Mouse (Mus musculus): ENCODE data around the gene Zfp524. TPM values are rescaled to one million over a fixed set of nuclear protein-coding genes. Genes with fewer than 3 reads are reported as not detected.
"Not testable (repeated sequence)": the region's sequence is repeated elsewhere in the genome, so short reads cannot be mapped to it uniquely, and the experiment has no call there.

Gene Zfp524
- polyA plus RNA-seq, 1 experiment from 2014 or later = 7.1 TPM

GRCm38 (mm10) chr7:4996003-4996895, 18.0 kb upstream of the Zfp524 start, which contains the start of gene Zfp579:
Zfp579 (minus strand) TSS chr7:4996158.
- 7% methylated on average over 20 of the region's 26 CpGs for WGBS
- Histone ChIP-seq H3K27ac (replicated peaks) (peak within 1 kb of the TSS; percentile 90), H3K4me3 (peak within 1 kb of the TSS; percentile 78), H3K4me1 (peaks cover 42% of the 10 kb centered on the region), H3K9me3 (replicated peaks) (peaks cover 26% of the 10 kb centered on the region), H3K36me3 (peaks cover 35% of the 10 kb centered on the region), H3K27me3 (ENCODE audit: low read depth, poor library complexity, severe bottlenecking) (peaks cover 33% of the 10 kb centered on the region)
- peak; percentile 94 for DNase-seq (ENCODE audit: low spot score)

- peaks cover 25% of the 10 kb centered on the region for H3K9me3 ChIP-seq (replicated peaks)
- H3K4me3 ChIP-seq = peak overlapping the region; percentile 78
- peaks cover 28% of the 10 kb centered on the region for H3K36me3 ChIP-seq
- H3K27me3 ChIP-seq (ENCODE audit: low read depth, poor library complexity, severe bottlenecking) = peaks cover 33% of the 10 kb centered on the region
- no peak for DNase-seq (ENCODE audit: low spot score)
- WGBS = 78% methylated on average over 8 of the region's 8 CpGs
- H3K4me1 ChIP-seq = peaks cover 42% of the 10 kb centered on the region
- no peak overlapping the region for H3K27ac ChIP-seq (replicated peaks)
Measured at GRCm38 (mm10) chr7:4996934-4997333, 17.3 kb upstream of the Zfp524 start.

- Histone ChIP-seq H3K4me3 (no peak overlapping the region), H3K27ac (replicated peaks) (no peak overlapping the region), H3K36me3 (no peaks in the 10 kb centered on the region), H3K4me1 (peaks cover 19% of the 10 kb centered on the region), H3K27me3 (ENCODE audit: low read depth, poor library complexity, severe bottlenecking) (peaks cover 5% of the 10 kb centered on the region), H3K9me3 (replicated peaks) (peaks cover 21% of the 10 kb centered on the region)
- DNase-seq (ENCODE audit: low spot score) = no peak
- 69% methylated on average over 2 of the region's 2 CpGs for WGBS
Measured at GRCm38 (mm10) chr7:4999876-5000275, 14.3 kb upstream of the Zfp524 start.

GRCm38 (mm10) chr7:5002876-5003275, 11.3 kb upstream of the Zfp524 start:
- WGBS = 77% methylated on average over 8 of the region's 8 CpGs
- not testable (repeated sequence) for DNase-seq (ENCODE audit: low spot score); H3K27ac ChIP-seq (replicated peaks); H3K4me1 ChIP-seq; H3K4me3 ChIP-seq; H3K27me3 ChIP-seq (ENCODE audit: low read depth, poor library complexity, severe bottlenecking)
- Histone ChIP-seq H3K36me3 (peaks cover 22% of the 10 kb centered on the region), H3K9me3 (replicated peaks) (peaks cover 21% of the 10 kb centered on the region)

- H3K9me3 ChIP-seq (replicated peaks) = peaks cover 19% of the 10 kb centered on the region
- H3K4me1 ChIP-seq = peaks cover 2% of the 10 kb centered on the region
- WGBS = 95% methylated on average over 26 of the region's 26 CpGs
- H3K4me3 ChIP-seq = 0 out of 2 replicates have a peak overlapping the region, but pooled peaks have one; percentile 11
- peaks cover 75% of the 10 kb centered on the region for H3K36me3 ChIP-seq
- H3K27me3 ChIP-seq (ENCODE audit: low read depth, poor library complexity, severe bottlenecking) = no peaks in the 10 kb centered on the region
- no peak overlapping the region for H3K27ac ChIP-seq (replicated peaks)
- no peak for DNase-seq (ENCODE audit: low spot score)
Measured at GRCm38 (mm10) chr7:5008229-5008628, 6.0 kb upstream of the Zfp524 start.

GRCm38 (mm10) chr7:5012681-5013513, 1.3 kb upstream of the Zfp524 start:
- H3K27ac ChIP-seq (replicated peaks) = no peak overlapping the region
- H3K9me3 ChIP-seq (replicated peaks) = peaks cover 10% of the 10 kb centered on the region
- peaks cover 15% of the 10 kb centered on the region for H3K4me1 ChIP-seq
- H3K4me3 ChIP-seq = peak overlapping the region; percentile 77
- peaks cover 65% of the 10 kb centered on the region for H3K36me3 ChIP-seq
- WGBS = 90% methylated on average over 27 of the region's 27 CpGs
- DNase-seq (ENCODE audit: low spot score) = no peak
- no peaks in the 10 kb centered on the region for H3K27me3 ChIP-seq (ENCODE audit: low read depth, poor library complexity, severe bottlenecking)

GRCm38 (mm10) chr7:5015118-5016001, 1.1 kb downstream of the Zfp524 start, which contains the start of gene Gm44973:
Gm44973 (plus strand) TSS chr7:5015496.
- Histone ChIP-seq H3K27me3 (ENCODE audit: low read depth, poor library complexity, severe bottlenecking) (no peaks in the 10 kb centered on the region), H3K27ac (replicated peaks) (peak within 1 kb of the TSS; percentile 99), H3K4me1 (peaks cover 20% of the 10 kb centered on the region), H3K36me3 (peaks cover 42% of the 10 kb centered on the region), H3K4me3 (peak within 1 kb of the TSS; percentile 77), H3K9me3 (replicated peaks) (no peaks in the 10 kb centered on the region)
- WGBS = under 1% methylated on average over 65 of the region's 76 CpGs
- DNase-seq (ENCODE audit: low spot score) = peak; percentile 98

DNA sequence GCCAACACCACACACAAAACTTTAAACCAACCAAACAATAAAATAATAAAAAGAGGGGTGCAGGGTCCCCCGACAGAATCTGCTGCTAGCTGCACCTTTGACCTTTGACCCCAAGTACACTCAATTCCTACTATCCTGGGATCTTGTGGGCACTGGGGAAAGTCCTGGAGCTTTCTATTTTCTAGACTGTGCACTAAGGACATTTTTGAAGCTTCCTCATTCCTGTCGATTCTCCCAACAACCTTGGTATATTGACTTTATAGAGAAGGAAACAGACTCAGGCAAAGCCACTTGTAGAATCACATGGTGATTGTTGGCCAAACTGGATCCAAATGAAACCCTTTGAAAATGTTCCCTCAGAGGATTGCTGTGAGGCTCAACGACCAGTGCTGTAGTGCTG, 1.8 kb downstream of the Zfp524 start:
- Histone ChIP-seq H3K27ac (replicated peaks) (peak overlapping the region; percentile 99), H3K27me3 (ENCODE audit: low read depth, poor library complexity, severe bottlenecking) (no peaks in the 10 kb centered on the region), H3K4me1 (peaks cover 23% of the 10 kb centered on the region), H3K4me3 (peak overlapping the region; percentile 77), H3K36me3 (peaks cover 35% of the 10 kb centered on the region), H3K9me3 (replicated peaks) (no peaks in the 10 kb centered on the region)
- DNase-seq (ENCODE audit: low spot score) = no peak
- WGBS = 72% methylated on average over 3 of the region's 3 CpGs

- no peak for DNase-seq (ENCODE audit: low spot score)
- Histone ChIP-seq H3K9me3 (replicated peaks) (no peaks in the 10 kb centered on the region), H3K4me1 (peaks cover 31% of the 10 kb centered on the region), H3K27ac (replicated peaks) (no peak overlapping the region), H3K4me3 (no peak overlapping the region), H3K27me3 (ENCODE audit: low read depth, poor library complexity, severe bottlenecking) (no peaks in the 10 kb centered on the region), H3K36me3 (peaks cover 33% of the 10 kb centered on the region)
- 100% methylated on average over 2 of the region's 2 CpGs for WGBS
Measured at GRCm38 (mm10) chr7:5016920-5017319, 2.7 kb downstream of the Zfp524 start.

- Histone ChIP-seq H3K27me3 (ENCODE audit: low read depth, poor library complexity, severe bottlenecking) (no peaks in the 10 kb centered on the region), H3K4me1 (peaks cover 35% of the 10 kb centered on the region), H3K4me3 (no peak overlapping the region; the same call in 1 of the 2 replicates), H3K36me3 (peaks cover 33% of the 10 kb centered on the region), H3K9me3 (replicated peaks) (no peaks in the 10 kb centered on the region), H3K27ac (replicated peaks) (no peak overlapping the region)
- no peak for DNase-seq (ENCODE audit: low spot score)
- WGBS = 87% methylated on average over 16 of the region's 16 CpGs
Measured at GRCm38 (mm10) chr7:5017352-5017751, 3.1 kb downstream of the Zfp524 start.

GRCm38 (mm10) chr7:5017931-5018330, 3.7 kb downstream of the Zfp524 start:
- H3K4me1 ChIP-seq = peaks cover 38% of the 10 kb centered on the region
- DNase-seq (ENCODE audit: low spot score) = no peak
- H3K4me3 ChIP-seq = no peak overlapping the region; the same call in 1 of the 2 replicates
- no peaks in the 10 kb centered on the region for H3K27me3 ChIP-seq (ENCODE audit: low read depth, poor library complexity, severe bottlenecking)
- H3K36me3 ChIP-seq = peaks cover 33% of the 10 kb centered on the region
- 95% methylated on average over 21 of the region's 21 CpGs for WGBS
- no peaks in the 10 kb centered on the region for H3K9me3 ChIP-seq (replicated peaks)
- H3K27ac ChIP-seq (replicated peaks) = no peak overlapping the region

- WGBS = 34% methylated on average over 8 of the region's 8 CpGs
- not testable (repeated sequence) for DNase-seq (ENCODE audit: low spot score)
Measured at GRCm38 (mm10) chr7:5019576-5019975, 5.4 kb downstream of the Zfp524 start.

More at GRCm38 (mm10) chr7:5019576-5019975, 5.4 kb downstream of the Zfp524 start:
- peaks cover 46% of the 10 kb centered on the region for H3K36me3 ChIP-seq
- not testable (repeated sequence) for H3K27me3 ChIP-seq (ENCODE audit: low read depth, poor library complexity, severe bottlenecking); H3K9me3 ChIP-seq (replicated peaks)
- peak overlapping the region; percentile 93 for H3K4me3 ChIP-seq
- peak overlapping the region; percentile 96 for H3K27ac ChIP-seq (replicated peaks)
- peaks cover 31% of the 10 kb centered on the region for H3K4me1 ChIP-seq
